Comparison of ENCODE assay signal across 21 mouse cellular contexts in the genomic region with DNA sequence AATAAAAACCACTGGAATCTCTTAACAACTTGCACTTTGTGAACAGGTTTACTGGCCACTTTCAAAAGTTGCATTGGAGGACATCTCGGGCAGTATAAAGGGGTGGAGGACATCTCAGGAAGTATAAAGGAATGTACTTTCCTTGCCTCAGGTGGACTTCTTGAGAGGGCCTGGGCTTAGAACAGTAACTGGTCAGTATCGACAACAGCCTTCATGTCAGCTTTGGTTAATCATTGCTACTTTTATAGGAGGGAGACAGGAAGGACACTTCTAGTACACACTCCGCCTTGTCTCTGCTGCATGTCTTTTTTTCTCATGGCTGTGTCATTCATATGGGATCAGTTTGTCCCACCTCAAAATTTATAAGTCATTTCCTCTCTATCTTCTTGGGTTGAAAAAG.
"Had no signal": no experiment of that assay in that cellular context is flagged by ENCODE, and none has a peak within 500 bp of the region (broad histone marks: within the 10 kb centered on the region; RNA-seq: fewer than 3 reads in every experiment).

No protein-coding gene starts in this region.

- H3K9me3 ChIP-seq: heart, embryonic 10.5 days; heart, embryonic 12.5 days; hindbrain, embryonic 13.5 days; hindbrain, embryonic 15.5 days; limb, embryonic 13.5 days; limb, embryonic 15.5 days; liver, embryonic 12.5 days had no signal

- ATAC-seq: forebrain, postnatal 0 days; hindbrain, postnatal 0 days; liver, embryonic 12.5 days had no signal

- H3K27ac ChIP-seq: heart, embryonic 10.5 days; hindbrain, embryonic 13.5 days; hindbrain, embryonic 15.5 days; hindbrain, postnatal 0 days; limb, embryonic 13.5 days; limb, embryonic 15.5 days; liver, embryonic 12.5 days; liver, embryonic 14.5 days had no signal

- H3K9ac ChIP-seq: forebrain, postnatal 0 days; heart, embryonic 12.5 days; hindbrain, embryonic 13.5 days; hindbrain, embryonic 15.5 days; limb, embryonic 13.5 days; limb, embryonic 15.5 days; liver, embryonic 12.5 days; liver, embryonic 14.5 days had no signal

- H3K4me3 ChIP-seq: heart, embryonic 10.5 days; heart, embryonic 12.5 days; hindbrain, embryonic 13.5 days; hindbrain, embryonic 15.5 days; limb, embryonic 13.5 days; limb, embryonic 15.5 days; liver, embryonic 12.5 days had no signal

- H3K27me3 ChIP-seq: heart, embryonic 12.5 days; hindbrain, embryonic 13.5 days; hindbrain, embryonic 15.5 days; limb, embryonic 13.5 days; limb, embryonic 15.5 days; liver, embryonic 12.5 days had no signal

- H3K4me2 ChIP-seq: heart, embryonic 12.5 days; hindbrain, embryonic 13.5 days; hindbrain, embryonic 15.5 days; limb, embryonic 13.5 days; limb, embryonic 15.5 days; liver, embryonic 12.5 days had no signal

- H3K4me1 ChIP-seq: heart, embryonic 10.5 days; heart, embryonic 12.5 days; hindbrain, embryonic 13.5 days; hindbrain, embryonic 15.5 days; limb, embryonic 15.5 days; liver, embryonic 12.5 days had no signal

- H3K36me3 ChIP-seq: heart, embryonic 10.5 days; heart, embryonic 12.5 days; hindbrain, embryonic 13.5 days; hindbrain, embryonic 15.5 days; limb, embryonic 13.5 days; limb, embryonic 15.5 days; liver, embryonic 12.5 days had no signal

- DNase-seq: forebrain, postnatal 0 days; gastrocnemius, postnatal 14 days; gastrocnemius, postnatal 36 days; heart, adult 18-20 months; heart, postnatal 10 days; heart, postnatal 36 days; kidney, adult 18-20 months; kidney, postnatal 14 days; kidney, postnatal 36 days; layer of hippocampus, adult 9-11 months; layer of hippocampus, postnatal 36 days; left cerebral cortex, postnatal 4 days had no signal
